Mouse (Mus musculus) CH12.LX (cell line): ENCODE data around the gene Ccdc28b. TPM values are rescaled to one million over a fixed set of nuclear protein-coding genes. Genes with fewer than 3 reads are reported as not detected.

Experiments used
- DNase-seq: peaks from one replicate; pipeline ENCODE4 v3.0.0-alpha.2; 2013; ENCODE audit errors: extremely low read depth
- H3K27ac ChIP-seq: 2 replicates; pipeline ENCODE4 v1.5.1; 2012; ENCODE audit warnings: low read depth, mild to moderate bottlenecking, control low read depth, moderate library complexity; ENCODE audit not compliant: insufficient read depth
- H3K27me3 ChIP-seq: replicated peaks from 2 replicates; pipeline ENCODE3; 2012; ENCODE audit warnings: inconsistent platforms
- H3K36me3 ChIP-seq, 2 experiments: replicated peaks in 1 of 2; 2 replicates each; pipeline versions ENCODE3 to v1.6.1; 2012; ENCODE audit warnings: inconsistent platforms in 1 of 2, low read length in 1 of 2, mild to moderate bottlenecking in 1 of 2, mixed read lengths in 1 of 2, moderate library complexity in 1 of 2; ENCODE audit not compliant: control insufficient read depth in 1 of 2, insufficient read depth in 1 of 2
- H3K4me1 ChIP-seq, 2 experiments: 2 replicates each; pipeline ENCODE4 v1.6.1; 2012; ENCODE audit warnings: inconsistent platforms in 1 of 2, moderate library complexity in 1 of 2; ENCODE audit not compliant: insufficient read depth in 2 of 2, control insufficient read depth in 1 of 2
- H3K4me2 ChIP-seq: 2 replicates; pipeline ENCODE4 v1.6.1; 2012; ENCODE audit warnings: low read depth, mild to moderate bottlenecking, control low read depth; ENCODE audit not compliant: poor library complexity, insufficient read depth, severe bottlenecking
- H3K4me3 ChIP-seq, 3 experiments: fragments of 150-350 bp in 1 of 3; sonication (generic) in 1 of 3; replicated peaks in 1 of 3; 2 replicates each; pipeline versions ENCODE3 to v1.5.1; 2011 to 2012; ENCODE audit warnings: low read depth in 2 of 3, low read length in 2 of 3, mild to moderate bottlenecking in 2 of 3, moderate library complexity in 2 of 3, control low read depth in 1 of 3, improper control_type of control experiment in 1 of 3, inconsistent platforms in 1 of 3, mixed read lengths in 1 of 3; ENCODE audit not compliant: poor library complexity in 1 of 3
- H3K79me2 ChIP-seq: replicated peaks from 2 replicates; pipeline ENCODE4 v1.6.1; 2012; ENCODE audit warnings: mild to moderate bottlenecking, moderate library complexity; ENCODE audit not compliant: control insufficient read depth, poor library complexity, insufficient read depth, severe bottlenecking; ENCODE audit errors: extremely low read depth
- H3K9ac ChIP-seq: 2 replicates; pipeline ENCODE4 v1.6.1; 2012; ENCODE audit warnings: low read depth, mild to moderate bottlenecking, control low read depth, moderate library complexity; ENCODE audit not compliant: insufficient read depth
- H3K9me3 ChIP-seq: replicated peaks from 2 replicates; pipeline ENCODE3; 2012; ENCODE audit warnings: low read length, inconsistent platforms, mixed read lengths
- BHLHE40 ChIP-seq: IDR thresholded peaks from 2 replicates; pipeline ENCODE4 v1.6.1; 2011; ENCODE audit warnings: mild to moderate bottlenecking, low read depth, low read length, improper control_type of control experiment
- CHD1 ChIP-seq: IDR thresholded peaks from 2 replicates; pipeline ENCODE4 v1.6.1; 2012; ENCODE audit warnings: low read depth, low read length, improper control_type of control experiment, inconsistent platforms
- CHD2 ChIP-seq: IDR thresholded peaks from 2 replicates; pipeline ENCODE4 v1.6.1; 2011; ENCODE audit warnings: low read length, improper control_type of control experiment
- CTCF ChIP-seq, 2 experiments: IDR thresholded peaks in 1 of 2; conservative IDR thresholded peaks in 1 of 2; 2 replicates each; pipeline ENCODE4 v1.5.1; 2011 to 2012; ENCODE audit warnings: low read depth in 2 of 2, low read length in 2 of 2, improper control_type of control experiment in 1 of 2, inconsistent platforms in 1 of 2, mild to moderate bottlenecking in 1 of 2, moderate library complexity in 1 of 2
- E2F4 ChIP-seq: IDR thresholded peaks from 2 replicates; pipeline ENCODE4 v1.6.1; 2011; ENCODE audit warnings: low read depth, low read length, improper control_type of control experiment; ENCODE audit not compliant: insufficient replicate concordance
- ELF1 ChIP-seq: IDR thresholded peaks from 2 replicates; pipeline ENCODE4 v1.6.1; 2014; ENCODE audit warnings: low read depth, mild to moderate bottlenecking, inconsistent platforms, low read length, improper control_type of control experiment
- EP300 ChIP-seq: IDR thresholded peaks from 2 replicates; pipeline ENCODE4 v1.6.1; 2011; ENCODE audit warnings: low read length, improper control_type of control experiment
- ETS1 ChIP-seq: conservative IDR thresholded peaks from 2 replicates; pipeline ENCODE4 v1.6.1; 2012; ENCODE audit warnings: low read depth, mild to moderate bottlenecking, inconsistent platforms, low read length, improper control_type of control experiment, moderate library complexity
- GABPA ChIP-seq: IDR thresholded peaks from 2 replicates; pipeline ENCODE4 v1.6.1; 2012; ENCODE audit warnings: low read depth, low read length, improper control_type of control experiment, inconsistent platforms; ENCODE audit not compliant: insufficient replicate concordance
- HCFC1 ChIP-seq: IDR thresholded peaks from 2 replicates; pipeline ENCODE4 v1.6.1; 2012; ENCODE audit warnings: low read depth, mild to moderate bottlenecking, inconsistent platforms, low read length, improper control_type of control experiment
- IRF4 ChIP-seq: IDR thresholded peaks from 2 replicates; pipeline ENCODE4 v1.6.1; 2014; ENCODE audit warnings: low read depth, mild to moderate bottlenecking, inconsistent platforms, low read length, improper control_type of control experiment
- JUN ChIP-seq: IDR thresholded peaks from 2 replicates; pipeline ENCODE4 v1.6.1; 2011; ENCODE audit warnings: low read depth, mild to moderate bottlenecking, low read length, improper control_type of control experiment, moderate library complexity; ENCODE audit not compliant: insufficient read depth
- JUND ChIP-seq: conservative IDR thresholded peaks from 2 replicates; pipeline ENCODE4 v1.6.1; 2011; ENCODE audit warnings: low read depth, low read length, improper control_type of control experiment
- KAT2A ChIP-seq: IDR thresholded peaks from 2 replicates; pipeline ENCODE4 v1.6.1; 2012; ENCODE audit warnings: low read length, improper control_type of control experiment, inconsistent platforms; ENCODE audit not compliant: insufficient replicate concordance
- MAFK ChIP-seq: IDR thresholded peaks from 2 replicates; pipeline ENCODE4 v1.6.1; 2011; ENCODE audit warnings: low read length, improper control_type of control experiment; ENCODE audit not compliant: insufficient replicate concordance
- MAX ChIP-seq: IDR thresholded peaks from 2 replicates; pipeline ENCODE4 v1.6.1; 2011; ENCODE audit warnings: low read length, improper control_type of control experiment
- MAZ ChIP-seq: IDR thresholded peaks from 2 replicates; pipeline ENCODE4 v1.6.1; 2012; ENCODE audit warnings: low read depth, mild to moderate bottlenecking, inconsistent platforms, low read length, improper control_type of control experiment, moderate library complexity
- MEF2A ChIP-seq: IDR thresholded peaks from 2 replicates; pipeline ENCODE4 v1.6.1; 2014; ENCODE audit warnings: low read depth, mild to moderate bottlenecking, inconsistent platforms, low read length, improper control_type of control experiment, borderline replicate concordance
- MXI1 ChIP-seq: IDR thresholded peaks from 2 replicates; pipeline ENCODE4 v1.6.1; 2011; ENCODE audit warnings: mild to moderate bottlenecking, low read depth, low read length, improper control_type of control experiment
- MYC ChIP-seq: IDR thresholded peaks from 2 replicates; pipeline ENCODE4 v1.6.1; 2011; ENCODE audit warnings: low read depth, mild to moderate bottlenecking, improper control_type of control experiment, low read length
- NELFE ChIP-seq: IDR thresholded peaks from 2 replicates; pipeline ENCODE4 v1.6.1; 2011; ENCODE audit warnings: low read depth, low read length, improper control_type of control experiment
- NRF1 ChIP-seq: IDR thresholded peaks from 2 replicates; pipeline ENCODE4 v1.6.1; 2014; ENCODE audit warnings: low read depth, mild to moderate bottlenecking, inconsistent platforms, low read length, improper control_type of control experiment, moderate library complexity
- PAX5 ChIP-seq: IDR thresholded peaks from 2 replicates; pipeline ENCODE4 v1.6.1; 2012; ENCODE audit warnings: low read length, inconsistent platforms, mixed read lengths
- POLR2A ChIP-seq: IDR thresholded peaks from 2 replicates; pipeline ENCODE4 v1.6.1; 2011; ENCODE audit warnings: low read depth, mild to moderate bottlenecking, improper control_type of control experiment, low read length
- POLR2AphosphoS2 ChIP-seq: IDR thresholded peaks from 2 replicates; pipeline ENCODE4 v1.6.1; 2011; ENCODE audit warnings: low read depth, low read length, improper control_type of control experiment
- RAD21 ChIP-seq: IDR thresholded peaks from 2 replicates; pipeline ENCODE4 v1.6.1; 2011; ENCODE audit warnings: low read depth, mild to moderate bottlenecking, low read length, improper control_type of control experiment, moderate library complexity
- RCOR1 ChIP-seq: conservative IDR thresholded peaks from 2 replicates; pipeline ENCODE4 v1.6.1; 2012; ENCODE audit warnings: low read depth, mild to moderate bottlenecking, inconsistent platforms, low read length, improper control_type of control experiment
- SIN3A ChIP-seq: IDR thresholded peaks from 2 replicates; pipeline ENCODE4 v1.6.1; 2012; ENCODE audit warnings: low read length, improper control_type of control experiment, inconsistent platforms
- SMC3 ChIP-seq: IDR thresholded peaks from 2 replicates; pipeline ENCODE4 v1.6.1; 2011; ENCODE audit warnings: low read depth, low read length, improper control_type of control experiment
- TBP ChIP-seq: conservative IDR thresholded peaks from 2 replicates; pipeline ENCODE4 v1.6.1; 2011; ENCODE audit warnings: low read depth, low read length, improper control_type of control experiment
- TCF12 ChIP-seq: IDR thresholded peaks from 2 replicates; pipeline ENCODE4 v1.6.1; 2014; ENCODE audit warnings: low read depth, mild to moderate bottlenecking, inconsistent platforms, low read length, improper control_type of control experiment
- UBTF ChIP-seq: IDR thresholded peaks from 2 replicates; pipeline ENCODE4 v1.6.1; 2012; ENCODE audit warnings: low read depth, mild to moderate bottlenecking, inconsistent platforms, low read length, improper control_type of control experiment, moderate library complexity
- USF1 ChIP-seq: IDR thresholded peaks from 2 replicates; pipeline ENCODE4 v1.6.1; 2014; ENCODE audit warnings: low read depth, mild to moderate bottlenecking, inconsistent platforms, low read length, improper control_type of control experiment
- USF2 ChIP-seq: conservative IDR thresholded peaks from 2 replicates; pipeline ENCODE4 v1.6.1; 2011; ENCODE audit warnings: low read depth, low read length, improper control_type of control experiment
- ZC3H11A ChIP-seq: IDR thresholded peaks from 2 replicates; pipeline ENCODE4 v1.6.1; 2012; ENCODE audit warnings: low read depth, mild to moderate bottlenecking, inconsistent platforms, low read length, improper control_type of control experiment
- ZKSCAN1 ChIP-seq: IDR thresholded peaks from 2 replicates; pipeline ENCODE4 v1.6.1; 2012; ENCODE audit warnings: low read depth, inconsistent platforms, low read length, improper control_type of control experiment, borderline replicate concordance
- ZMIZ1 ChIP-seq: IDR thresholded peaks from 2 replicates; pipeline ENCODE4 v1.6.1; 2012; ENCODE audit warnings: low read depth, mild to moderate bottlenecking, inconsistent platforms, low read length, improper control_type of control experiment
- ZNF384 ChIP-seq: IDR thresholded peaks from 2 replicates; pipeline ENCODE4 v1.6.1; 2012; ENCODE audit warnings: low read depth, low read length, improper control_type of control experiment, inconsistent platforms
- dilution Hi-C: fragments of 300-500 bp; cut with MboI; formaldehyde crosslinking; loops from 2 replicates; pipeline ENCODE4 v1.14.3; 2020; ENCODE audit warnings: low sequenced_read_pairs; ENCODE audit not compliant: extremely low pct_unique_long_range_greater_than_20kb, extremely low pct_ligation_motif_present
- in situ Hi-C: fragments of 300-500 bp; cut with MboI; formaldehyde crosslinking; loops from 3 replicates; pipeline ENCODE4 v1.14.3; 2019; ENCODE audit warnings: low sequenced_read_pairs, low pct_ligation_motif_present, low pct_unique_long_range_greater_than_20kb, mixed read lengths
- polyA plus RNA-seq: library from polyadenylated mRNA; unstranded; fragments of >175 nt; gene quantifications from 2 replicates; pipeline ENCODE4 v1.2.1, GENCODE M21; 2012; ENCODE audit warnings: low read depth; ENCODE audit not compliant: insufficient read length
- total RNA-seq, 2 experiments: library from RNA; depleted of rRNA; stranded (reverse); fragments of 300-350 nt in 1 of 2; fragments of >200 nt in 1 of 2; gene quantifications; 2 replicates each; pipeline ENCODE4 v1.2.3; 2012 to 2014

The Ccdc28b gene
- total and polyA plus RNA-seq, 3 experiments: 24.0 to 28.0 (median 27.3) TPM

DNA sequence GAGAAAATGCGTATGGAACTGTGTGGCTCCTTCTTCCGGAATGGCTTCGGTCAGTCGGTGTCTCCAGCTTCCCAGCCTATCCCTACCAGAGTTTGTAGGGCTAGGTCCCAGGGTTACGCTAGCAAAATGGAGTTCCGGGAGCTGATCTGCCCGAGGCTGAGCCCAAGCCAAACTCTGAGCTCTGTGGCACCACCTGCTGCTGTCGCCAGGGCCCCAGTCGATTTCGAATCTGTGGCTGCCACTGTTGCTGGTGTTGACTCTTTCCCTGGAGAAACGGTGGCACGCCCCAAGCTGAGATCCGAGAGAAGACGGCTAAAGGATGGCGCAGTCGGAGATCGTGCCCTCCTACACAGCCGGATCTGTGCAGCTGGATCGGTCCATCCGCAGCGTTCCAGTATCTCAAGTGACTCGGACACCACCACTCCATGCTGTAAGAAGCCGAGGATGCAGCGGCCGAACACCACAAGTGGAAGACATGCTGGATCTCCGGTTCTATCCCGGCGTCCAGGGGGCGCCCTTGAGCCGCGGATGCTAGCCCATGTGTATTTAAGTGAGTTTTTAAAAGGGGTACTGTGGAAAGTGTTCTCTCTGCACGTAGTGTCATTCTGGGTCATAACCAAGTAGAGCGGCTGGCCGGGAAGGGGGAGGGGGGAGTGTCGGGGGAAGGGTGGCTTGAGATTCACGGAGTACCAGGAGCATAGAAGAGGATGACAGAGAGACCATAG is 38.7 kb downstream of the Ccdc28b start:
- Histone ChIP-seq H3K9me3 (no peaks in the 10 kb centered on the region), H3K4me1 (peaks cover 10 to 39% of the 10 kb centered on the region in 2 experiments), H3K27ac (peak overlapping the region; percentile 92), H3K36me3 (peaks cover under 1 to 25% of the 10 kb centered on the region in 2 experiments), H3K9ac (peak overlapping the region; percentile 87), H3K4me2 (peak overlapping the region; percentile 75), H3K27me3 (no peaks in the 10 kb centered on the region), H3K4me3 (peak overlapping the region; percentile 51 to 69 (median 60)), H3K79me2 (peaks cover 8% of the 10 kb centered on the region)
- in situ Hi-C loops (no loop called here), dilution Hi-C loops (no loop called here)
- peak; percentile 93 for DNase-seq
- TF ChIP-seq GABPA (no peak), CTCF (conservative IDR thresholded peaks at IDR 0.05 in 1 of 2, IDR thresholded peaks at IDR 0.05 in 1 of 2; ENCODE audit: low read depth in 2 of 2, low read length in 2 of 2) (peak; percentile 34 to 89), TCF12 (peak; percentile 46), ZC3H11A (no peak), EP300 (no peak), IRF4 (no peak; the same call in 1 of the 2 replicates), CHD1 (no peak), NRF1 (0 out of 2 replicates have a peak, but pooled peaks have one; percentile 8), ELF1 (peak; percentile 54), HCFC1 (no peak), RAD21 (peak; percentile 70), USF2 (no peak), ZNF384 (no peak), ZMIZ1 (no peak), POLR2A (peak; percentile 52), JUND (no peak), MYC (peak; percentile 90), JUN (no peak), PAX5 (no peak), MAX (peak; percentile 58; the same call in 1 of the 2 replicates), KAT2A (no peak), RCOR1 (no peak), BHLHE40 (no peak), CHD2 (peak; percentile 86), ZKSCAN1 (no peak), MAFK (no peak), TBP (peak; percentile 59), MEF2A (no peak), POLR2AphosphoS2 (no peak), SIN3A (peak; percentile 41), MAZ (no peak; the same call in 1 of the 2 replicates), UBTF (no peak; the same call in 1 of the 2 replicates), NELFE (no peak; the same call in 1 of the 2 replicates), E2F4 (no peak), USF1 (no peak), SMC3 (peak; percentile 59), MXI1 (peak; percentile 86), ETS1 (no peak; the same call in 1 of the 2 replicates)
